Mouse (Mus musculus) stomach, embryonic 16.5 days (tissue): ENCODE measurements around the gene Snx33. TPM values are rescaled to one million over a fixed set of nuclear protein-coding genes. Genes with fewer than 3 reads are reported as not detected.

Source experiments
- ATAC-seq: fragments of 200-750 bp; cut with Nextera tagmentation; 2 replicates; pipeline ENCODE4 v1.8.0; 2017; ENCODE audit warnings: moderate number of reproducible peaks, moderate TSS enrichment; ENCODE audit not compliant: insufficient read depth, low FRiP score
- H3K27ac ChIP-seq: fragments of 300-500 bp; sonication (generic); 2 replicates; pipeline ENCODE4 v1.5.1; 2014; ENCODE audit warnings: low read length
- H3K27me3 ChIP-seq: fragments of 300-500 bp; sonication (generic); 2 replicates; pipeline ENCODE4 v1.6.1; 2014; ENCODE audit warnings: low read length, control low read depth, mixed read lengths; ENCODE audit not compliant: control insufficient read depth, insufficient read depth
- H3K36me3 ChIP-seq: fragments of 300-500 bp; sonication (generic); 2 replicates; pipeline ENCODE4 v1.6.1; 2014; ENCODE audit warnings: low read length; ENCODE audit not compliant: control insufficient read depth, insufficient read depth
- H3K4me1 ChIP-seq: fragments of 300-500 bp; sonication (generic); 2 replicates; pipeline ENCODE4 v1.6.1; 2014; ENCODE audit warnings: low read length, control low read depth, mixed read lengths; ENCODE audit not compliant: control insufficient read depth, insufficient read depth
- H3K4me2 ChIP-seq: fragments of 300-500 bp; sonication (generic); 2 replicates; pipeline ENCODE4 v1.6.1; 2014; ENCODE audit warnings: low read depth, low read length, mixed read lengths
- H3K4me3 ChIP-seq: fragments of 300-500 bp; sonication (generic); replicated peaks from 2 replicates; pipeline ENCODE4 v1.5.1; 2014; ENCODE audit warnings: mild to moderate bottlenecking, low read length
- H3K9ac ChIP-seq: fragments of 300-500 bp; sonication (generic); 2 replicates; pipeline ENCODE4 v1.6.1; 2014; ENCODE audit warnings: low read length
- H3K9me3 ChIP-seq: fragments of 300-500 bp; sonication (generic); replicated peaks from 2 replicates; pipeline ENCODE4 v1.6.1; 2016; ENCODE audit warnings: low read length, control low read depth; ENCODE audit not compliant: control insufficient read depth
- WGBS: fragments of 180-500 bp; shearing (Covaris S2); extraction: QIAGEN DNeasy Blood & Tissue Kit; methylation state at CpG from one replicate; pipeline ENCODE4 v1.1.7; 2014; 5-methylcytosine and 5-hydroxymethylcytosine counted together
- polyA plus RNA-seq: library from polyadenylated mRNA; unstranded; fragments of >200 nt; fragmentation: Nextera tagmentation; extraction: Ambion mirVana; gene quantifications from 2 replicates; pipeline ENCODE4 v1.2.1, GENCODE M21; 2015

Snx33 gene
- polyA plus RNA-seq, 1 experiment from 2014 or later: 12.9 TPM

- 45% methylated on average over 8 of the region's 8 CpGs for WGBS
Observed at GRCm38 (mm10) chr9:56901187-56901586, 27.0 kb downstream of the Snx33 start.

GRCm38 (mm10) chr9:56900571-56900970 is 27.6 kb downstream of the Snx33 start:
- H3K4me3 ChIP-seq: no peak overlapping the region
- no peaks in the 10 kb centered on the region for H3K27me3 ChIP-seq
- H3K9me3 ChIP-seq: no peaks in the 10 kb centered on the region
- H3K4me1 ChIP-seq: no peaks in the 10 kb centered on the region
- H3K9ac ChIP-seq: no peak overlapping the region
- H3K36me3 ChIP-seq: no peaks in the 10 kb centered on the region
- no peak for ATAC-seq
- 26% methylated on average over 9 of the region's 9 CpGs for WGBS
- H3K4me2 ChIP-seq: no peak overlapping the region
- H3K27ac ChIP-seq: peak overlapping the region; percentile 88

More at GRCm38 (mm10) chr9:56901187-56901586, 27.0 kb downstream of the Snx33 start:
- ATAC-seq: peak; percentile 89
- H3K27me3 ChIP-seq: no peaks in the 10 kb centered on the region
- H3K36me3 ChIP-seq: no peaks in the 10 kb centered on the region
- H3K4me3 ChIP-seq: no peak overlapping the region
- peak overlapping the region; percentile 88 for H3K27ac ChIP-seq
- no peaks in the 10 kb centered on the region for H3K4me1 ChIP-seq
- peak overlapping the region; percentile 16; the same call in 1 of the 2 replicates for H3K9ac ChIP-seq
- no peak overlapping the region for H3K4me2 ChIP-seq
- H3K9me3 ChIP-seq: no peaks in the 10 kb centered on the region

GRCm38 (mm10) chr9:56900060-56900459 is 28.1 kb downstream of the Snx33 start:
- no peaks in the 10 kb centered on the region for H3K36me3 ChIP-seq
- H3K4me3 ChIP-seq: no peak overlapping the region
- no peaks in the 10 kb centered on the region for H3K4me1 ChIP-seq
- no peaks in the 10 kb centered on the region for H3K27me3 ChIP-seq
- H3K9ac ChIP-seq: no peak overlapping the region
- H3K9me3 ChIP-seq: no peaks in the 10 kb centered on the region
- H3K27ac ChIP-seq: peak overlapping the region; percentile 88; the same call in 1 of the 2 replicates
- ATAC-seq: no peak
- H3K4me2 ChIP-seq: no peak overlapping the region

- H3K36me3 ChIP-seq: no peaks in the 10 kb centered on the region
- H3K27me3 ChIP-seq: no peaks in the 10 kb centered on the region
- H3K9me3 ChIP-seq: no peaks in the 10 kb centered on the region
- H3K27ac ChIP-seq: no peak overlapping the region
- WGBS: 75% methylated on average over 11 of the region's 11 CpGs
- H3K9ac ChIP-seq: no peak overlapping the region
- no peaks in the 10 kb centered on the region for H3K4me1 ChIP-seq
- no peak overlapping the region for H3K4me3 ChIP-seq
- H3K4me2 ChIP-seq: no peak overlapping the region
- ATAC-seq: no peak
Observed at GRCm38 (mm10) chr9:56899409-56899808, 28.8 kb downstream of the Snx33 start.

GRCm38 (mm10) chr9:56896779-56897178 is 31.4 kb downstream of the Snx33 start:
- H3K27ac ChIP-seq: no peak overlapping the region
- H3K27me3 ChIP-seq: no peaks in the 10 kb centered on the region
- H3K9me3 ChIP-seq: no peaks in the 10 kb centered on the region
- H3K4me1 ChIP-seq: 0 out of 2 replicates have a peak, but pooled peaks cover 11% of the 10 kb centered on the region
- H3K9ac ChIP-seq: no peak overlapping the region
- no peak for ATAC-seq
- H3K4me2 ChIP-seq: no peak overlapping the region
- H3K36me3 ChIP-seq: no peaks in the 10 kb centered on the region
- WGBS: 85% methylated on average over 12 of the region's 12 CpGs
- no peak overlapping the region for H3K4me3 ChIP-seq

- Histone ChIP-seq H3K9me3 (no peaks in the 10 kb centered on the region), H3K27ac (no peak overlapping the region), H3K36me3 (no peaks in the 10 kb centered on the region), H3K4me1 (0 out of 2 replicates have a peak, but pooled peaks cover 11% of the 10 kb centered on the region), H3K4me3 (no peak overlapping the region), H3K9ac (no peak overlapping the region), H3K27me3 (no peaks in the 10 kb centered on the region), H3K4me2 (0 out of 2 replicates have a peak overlapping the region, but pooled peaks have one; percentile 9)
- WGBS: 24% methylated on average over 3 of the region's 3 CpGs
- peak; percentile 25; the same call in 1 of the 2 replicates for ATAC-seq
Observed at GRCm38 (mm10) chr9:56894006-56894405, 34.2 kb downstream of the Snx33 start.

GRCm38 (mm10) chr9:56893313-56893712 is 34.9 kb downstream of the Snx33 start:
- ATAC-seq: no peak
- Histone ChIP-seq H3K36me3 (peaks cover under 1% of the 10 kb centered on the region; the same call in 1 of the 2 replicates), H3K4me2 (no peak overlapping the region), H3K4me3 (no peak overlapping the region), H3K27me3 (no peaks in the 10 kb centered on the region), H3K4me1 (0 out of 2 replicates have a peak, but pooled peaks cover 11% of the 10 kb centered on the region), H3K9me3 (no peaks in the 10 kb centered on the region), H3K27ac (no peak overlapping the region), H3K9ac (0 out of 2 replicates have a peak overlapping the region, but pooled peaks have one; percentile 32)
- WGBS: 72% methylated on average over 8 of the region's 8 CpGs

- ATAC-seq: no peak
- no peaks in the 10 kb centered on the region for H3K9me3 ChIP-seq
- H3K27me3 ChIP-seq: no peaks in the 10 kb centered on the region
- 0 out of 2 replicates have a peak, but pooled peaks cover 11% of the 10 kb centered on the region for H3K4me1 ChIP-seq
- no peak overlapping the region for H3K4me3 ChIP-seq
- H3K36me3 ChIP-seq: peaks cover 8% of the 10 kb centered on the region
- no peak overlapping the region for H3K9ac ChIP-seq
- no peak overlapping the region for H3K4me2 ChIP-seq
- WGBS: 91% methylated on average over 10 of the region's 10 CpGs
- no peak overlapping the region for H3K27ac ChIP-seq
Observed at GRCm38 (mm10) chr9:56892111-56892510, 36.1 kb downstream of the Snx33 start.

GRCm38 (mm10) chr9:56891517-56892011 is 36.6 kb downstream of the Snx33 start:
- Histone ChIP-seq H3K36me3 (peaks cover 8% of the 10 kb centered on the region), H3K9me3 (no peaks in the 10 kb centered on the region), H3K27ac (no peak overlapping the region), H3K4me2 (peak overlapping the region; percentile 38; the same call in 1 of the 2 replicates), H3K4me3 (no peak overlapping the region; the same call in 1 of the 2 replicates), H3K4me1 (0 out of 2 replicates have a peak, but pooled peaks cover 11% of the 10 kb centered on the region), H3K27me3 (no peaks in the 10 kb centered on the region), H3K9ac (peak overlapping the region; percentile 61)
- peak; percentile 22; the same call in 1 of the 2 replicates for ATAC-seq
- WGBS: 32% methylated on average over 12 of the region's 12 CpGs
